Mouse (Mus musculus): ENCODE measurements at regions not wholly inside any gene's neighbourhood (a gene's known extent, or its start where the extent isn't known, plus 50 kb on each side); places are given as distances from the start of the nearest gene placed in this dataset.
"Not testable (repeated sequence)": the region's sequence is repeated elsewhere in the genome, so short reads cannot be mapped to it uniquely, and the experiment has no call there.

- no peak for ATAC-seq (replicated peaks; ENCODE audit: low FRiP score, low TSS enrichment, poor library complexity, severe bottlenecking)
Observed at GRCm38 (mm10) chr2:79010273-79010672, 142.3 kb downstream of the Ube2e3 start.

GRCm38 (mm10) chr2:79018732-79019423 lies 151.0 kb downstream of the Ube2e3 start:
- ATAC-seq (replicated peaks; ENCODE audit: low FRiP score, low TSS enrichment, poor library complexity, severe bottlenecking): no peak

GRCm38 (mm10) chr2:79022954-79023353 lies 155.0 kb downstream of the Ube2e3 start:
- no peak for ATAC-seq (replicated peaks; ENCODE audit: low FRiP score, low TSS enrichment, poor library complexity, severe bottlenecking)

GRCm38 (mm10) chr2:79025678-79026077 lies 157.8 kb downstream of the Ube2e3 start:
- no peak for ATAC-seq (replicated peaks; ENCODE audit: low FRiP score, low TSS enrichment, poor library complexity, severe bottlenecking)

GRCm38 (mm10) chr2:79030990-79031389 lies 163.1 kb downstream of the Ube2e3 start:
- ATAC-seq (replicated peaks; ENCODE audit: low FRiP score, low TSS enrichment, poor library complexity, severe bottlenecking): no peak

DNA sequence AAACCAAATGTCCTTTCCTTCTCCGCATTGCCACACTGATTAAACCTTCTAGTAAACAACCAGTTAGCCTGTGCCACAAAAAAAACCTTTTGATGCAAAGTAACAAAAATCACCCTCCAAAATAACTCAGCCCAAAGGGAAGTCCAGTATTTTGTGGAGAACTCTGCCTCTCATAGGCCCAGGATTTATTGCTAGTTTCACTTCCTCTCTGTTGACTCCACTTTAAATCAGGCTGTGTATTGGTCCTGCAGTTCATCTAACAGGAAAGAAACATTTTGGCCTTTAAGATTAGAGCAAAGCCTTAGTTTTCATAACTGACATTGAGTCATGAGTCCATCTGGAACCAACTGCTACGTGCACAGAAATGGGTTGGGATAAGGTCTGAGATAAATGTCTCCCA lies 168.4 kb downstream of the Ube2e3 start:
- ATAC-seq (replicated peaks; ENCODE audit: low FRiP score, low TSS enrichment, poor library complexity, severe bottlenecking): no peak

- no peak for ATAC-seq (replicated peaks; ENCODE audit: low FRiP score, low TSS enrichment, poor library complexity, severe bottlenecking)
Observed at GRCm38 (mm10) chr2:79038624-79039023, 170.7 kb downstream of the Ube2e3 start.

DNA sequence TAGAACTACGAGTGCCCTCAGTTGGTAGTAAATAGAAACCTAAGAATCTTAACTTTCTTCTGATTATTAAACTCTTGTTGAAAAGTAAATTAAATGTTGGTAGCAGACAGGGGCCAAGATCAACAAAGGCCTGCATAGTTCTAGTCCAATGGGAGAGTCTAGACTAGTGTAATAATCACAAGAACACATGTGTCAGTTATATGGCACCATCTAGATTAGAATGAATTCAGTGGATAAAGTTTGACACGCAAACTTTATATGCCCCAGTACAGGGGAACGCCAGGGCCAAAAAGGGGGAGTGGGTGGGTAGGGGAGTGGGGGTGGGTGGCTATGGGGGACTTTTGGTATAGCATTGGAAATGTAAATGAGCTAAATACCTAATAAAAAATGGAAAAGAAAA lies 176.9 kb downstream of the Ube2e3 start:
- not testable (repeated sequence) for ATAC-seq (replicated peaks; ENCODE audit: low FRiP score, low TSS enrichment, poor library complexity, severe bottlenecking)

DNA sequence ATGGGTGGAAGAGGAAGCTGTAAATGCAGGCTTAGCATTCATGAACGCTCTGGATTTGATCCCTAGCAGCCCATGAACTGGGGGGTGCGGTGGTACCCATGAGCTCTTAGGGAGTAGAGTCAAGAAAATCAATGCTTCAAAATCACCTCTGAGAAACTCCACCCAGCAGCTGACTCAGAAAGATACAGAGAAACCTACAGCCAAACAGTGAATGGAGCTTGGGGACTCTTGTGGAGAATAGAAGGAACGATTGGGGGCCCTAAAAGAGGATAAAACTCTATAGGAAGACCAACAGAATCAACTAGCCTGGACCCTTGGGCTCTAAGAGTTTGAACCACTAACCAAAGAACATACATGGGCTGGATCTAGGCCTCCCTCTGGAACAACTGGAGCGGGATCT lies 177.6 kb downstream of the Ube2e3 start:
- no peak for ATAC-seq (replicated peaks; ENCODE audit: low FRiP score, low TSS enrichment, poor library complexity, severe bottlenecking)

DNA sequence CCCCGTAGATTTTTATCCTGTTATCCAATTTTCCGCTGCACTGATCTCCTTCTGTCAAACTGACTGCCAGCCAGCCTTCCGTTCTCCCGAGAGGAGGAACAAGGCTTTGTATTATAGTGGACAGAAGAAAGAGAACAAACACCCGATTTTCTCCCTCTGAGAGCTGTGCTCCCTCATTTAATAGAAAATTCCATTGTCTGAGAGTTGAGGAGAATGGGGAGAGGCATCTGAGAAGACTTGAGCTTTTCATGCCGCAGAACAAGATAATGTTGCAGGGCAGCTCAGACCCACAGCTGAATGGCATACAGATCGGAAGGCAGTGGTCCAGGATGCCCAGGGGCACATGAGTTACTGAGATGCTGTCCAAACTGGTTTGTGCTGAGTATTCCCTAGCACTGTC lies 180.1 kb downstream of the Ube2e3 start:
- ATAC-seq (replicated peaks; ENCODE audit: low FRiP score, low TSS enrichment, poor library complexity, severe bottlenecking): no peak

DNA sequence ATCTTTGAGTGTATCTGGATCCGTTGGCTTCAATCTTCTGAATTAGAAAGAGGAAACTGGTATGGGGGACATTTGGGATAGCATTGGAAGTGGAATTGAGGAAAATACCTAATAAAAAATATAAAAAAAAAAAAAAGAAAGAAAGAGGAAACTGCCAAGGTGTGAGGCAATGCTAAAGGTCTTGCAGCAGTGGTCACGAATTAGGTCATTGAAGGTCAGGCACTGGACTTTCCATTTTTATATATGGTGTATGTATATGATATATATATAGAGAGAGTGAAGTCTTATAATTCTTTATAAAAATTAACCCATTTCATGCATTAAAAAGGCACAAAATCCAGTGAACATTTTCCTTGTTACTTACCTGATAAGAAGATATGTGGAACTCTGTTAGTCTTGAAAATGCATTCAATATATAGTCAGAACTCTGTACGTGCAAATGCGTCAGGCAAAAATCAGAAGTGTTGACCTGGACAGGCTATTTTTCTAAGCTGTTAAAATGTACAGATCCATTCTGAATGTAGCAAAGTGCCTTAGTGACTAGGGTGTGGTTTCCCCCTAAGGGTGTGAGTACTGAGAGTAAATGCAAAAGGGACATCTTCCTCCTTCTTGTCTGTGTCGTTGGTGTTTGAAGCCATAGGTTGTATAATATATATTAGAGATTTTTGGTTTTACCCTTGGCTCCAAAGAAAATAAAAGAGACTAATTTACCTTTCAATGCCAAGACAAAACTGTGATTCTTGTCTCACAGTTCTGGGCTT lies 181.0 kb downstream of the Ube2e3 start:
- ATAC-seq (replicated peaks; ENCODE audit: low FRiP score, low TSS enrichment, poor library complexity, severe bottlenecking): no peak

DNA sequence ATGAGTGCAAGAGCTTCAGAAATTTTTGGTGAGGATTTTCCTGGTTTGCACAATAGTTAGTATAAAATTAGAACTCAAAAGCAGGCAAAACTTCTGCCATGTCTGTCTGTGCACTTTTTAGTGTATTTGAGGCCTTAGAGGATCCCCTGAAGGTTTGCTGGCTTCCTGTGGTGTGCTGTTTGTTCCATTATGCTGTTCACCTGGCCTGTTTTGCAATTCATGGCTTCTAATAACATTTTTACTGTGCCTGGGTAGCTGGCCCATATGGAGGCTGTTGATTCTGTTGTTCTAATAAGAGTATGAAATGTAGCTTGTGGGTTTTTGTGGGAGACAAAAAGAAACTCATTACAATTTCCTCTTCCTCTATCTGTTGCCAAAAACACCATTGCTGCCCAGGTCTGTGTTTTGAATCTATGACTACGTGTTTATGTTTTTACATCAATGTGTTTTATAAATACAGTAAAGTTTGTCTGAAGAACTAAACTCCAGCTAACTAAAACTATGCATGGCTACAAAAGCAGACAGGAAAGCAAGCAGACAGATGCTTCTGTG lies 182.6 kb downstream of the Ube2e3 start:
- no peak for ATAC-seq (replicated peaks; ENCODE audit: low FRiP score, low TSS enrichment, poor library complexity, severe bottlenecking)

- ATAC-seq (replicated peaks; ENCODE audit: low FRiP score, low TSS enrichment, poor library complexity, severe bottlenecking): no peak
Observed at GRCm38 (mm10) chr2:79052226-79052625, 184.3 kb downstream of the Ube2e3 start.

DNA sequence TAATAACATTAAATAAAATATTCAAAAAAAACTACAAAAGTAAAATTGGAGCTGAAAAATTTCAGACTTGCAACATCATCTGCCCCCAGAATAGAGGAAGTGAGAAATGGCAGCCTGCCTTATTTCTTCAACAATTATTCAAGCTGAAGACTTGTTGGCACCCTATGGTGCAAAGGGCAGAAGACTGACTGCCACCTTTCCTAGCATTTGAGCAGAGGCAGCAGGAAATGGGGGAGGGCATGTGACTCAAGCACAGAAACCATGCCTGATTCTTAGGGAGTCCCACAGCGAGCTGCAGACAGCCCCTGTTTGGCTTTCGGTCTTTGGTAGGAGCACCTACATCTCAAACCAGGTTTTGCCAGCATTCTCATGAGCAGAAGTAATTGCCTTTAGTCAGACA lies 188.2 kb downstream of the Ube2e3 start:
- ATAC-seq (replicated peaks; ENCODE audit: low FRiP score, low TSS enrichment, poor library complexity, severe bottlenecking): no peak

GRCm38 (mm10) chr2:79059115-79059943 lies 191.4 kb downstream of the Ube2e3 start:
- ATAC-seq (replicated peaks; ENCODE audit: low FRiP score, low TSS enrichment, poor library complexity, severe bottlenecking): no peak

GRCm38 (mm10) chr2:79059944-79060238 lies 192.0 kb downstream of the Ube2e3 start:
- ATAC-seq (replicated peaks; ENCODE audit: low FRiP score, low TSS enrichment, poor library complexity, severe bottlenecking): no peak

DNA sequence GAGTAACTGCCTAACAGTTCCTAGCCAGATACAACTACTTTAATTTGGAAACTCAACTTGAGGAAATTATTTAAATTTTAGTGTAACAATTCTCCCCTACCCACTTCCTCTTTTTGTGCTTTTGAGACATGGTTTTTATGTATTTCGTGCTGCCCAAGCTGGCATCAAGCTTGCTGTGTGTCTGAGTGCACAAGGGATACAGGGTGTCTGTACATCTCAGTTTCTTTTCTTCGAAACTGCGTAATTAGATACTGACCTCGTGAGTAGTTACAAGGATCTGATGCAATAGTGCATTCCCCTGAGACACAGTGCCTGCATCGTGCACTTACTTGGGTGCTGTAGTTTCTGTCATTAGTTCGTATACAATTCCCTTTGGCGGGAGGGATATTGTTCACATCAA lies 192.4 kb downstream of the Ube2e3 start:
- no peak for ATAC-seq (replicated peaks; ENCODE audit: low FRiP score, low TSS enrichment, poor library complexity, severe bottlenecking)

DNA sequence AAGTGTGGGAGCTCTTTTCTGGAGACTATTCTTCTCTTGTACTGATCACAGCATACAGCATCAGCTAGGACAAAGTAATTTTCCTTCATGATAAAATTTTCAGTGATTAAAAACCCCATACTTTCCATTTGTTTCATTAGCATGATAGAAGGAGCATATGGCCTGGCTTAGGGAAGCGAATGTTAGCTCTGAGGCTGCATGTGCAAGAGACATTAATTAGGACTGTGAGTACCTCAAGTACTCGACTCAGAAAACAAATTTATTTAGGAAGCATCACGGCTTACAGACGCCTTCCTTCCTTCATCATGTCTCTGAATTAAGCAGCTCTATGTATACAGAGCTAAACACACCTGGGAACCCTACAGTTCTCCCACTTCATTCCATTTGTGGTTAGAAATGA lies 193.6 kb upstream of the Itga4 start:
- ATAC-seq (replicated peaks; ENCODE audit: low FRiP score, low TSS enrichment, poor library complexity, severe bottlenecking): no peak

- ATAC-seq (replicated peaks; ENCODE audit: low FRiP score, low TSS enrichment, poor library complexity, severe bottlenecking): no peak
Observed at GRCm38 (mm10) chr2:79062196-79062636, 193.0 kb upstream of the Itga4 start.

DNA sequence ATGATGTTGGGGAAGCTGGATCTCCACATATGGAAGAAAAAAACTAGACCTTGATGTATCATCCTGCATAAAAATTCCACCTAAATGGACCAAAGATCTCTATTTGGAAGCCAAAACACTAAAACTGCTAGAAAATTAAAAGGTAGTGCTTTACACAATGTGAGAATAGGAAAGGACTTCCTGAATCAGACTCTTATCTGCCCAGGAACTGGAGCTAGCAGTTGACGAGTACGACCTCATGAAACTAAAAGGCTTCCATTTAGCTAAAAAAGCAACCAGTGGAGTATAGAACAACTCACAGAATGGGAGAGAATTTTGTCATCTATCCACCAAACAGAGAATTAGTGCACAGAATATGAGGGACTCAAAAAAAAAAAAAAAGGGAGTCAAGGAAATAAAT lies 191.6 kb upstream of the Itga4 start:
- no peak for ATAC-seq (replicated peaks; ENCODE audit: low FRiP score, low TSS enrichment, poor library complexity, severe bottlenecking)
